Mouse (Mus musculus) c-Kit-negative CD71-positive TER-119-positive erythroid progenitor cells, embryonic 14.5 days (primary cell): ENCODE results near the gene Immp2l.
"Not testable (repeated sequence)": the region's sequence is repeated elsewhere in the genome, so short reads cannot be mapped to it uniquely, and the experiment has no call there.

Experiments
- DNase-seq: peaks from one replicate; pipeline ENCODE4 v3.0.0-alpha.2; 2013; ENCODE audit warnings: low read depth, low spot score

The Immp2l gene

DNA sequence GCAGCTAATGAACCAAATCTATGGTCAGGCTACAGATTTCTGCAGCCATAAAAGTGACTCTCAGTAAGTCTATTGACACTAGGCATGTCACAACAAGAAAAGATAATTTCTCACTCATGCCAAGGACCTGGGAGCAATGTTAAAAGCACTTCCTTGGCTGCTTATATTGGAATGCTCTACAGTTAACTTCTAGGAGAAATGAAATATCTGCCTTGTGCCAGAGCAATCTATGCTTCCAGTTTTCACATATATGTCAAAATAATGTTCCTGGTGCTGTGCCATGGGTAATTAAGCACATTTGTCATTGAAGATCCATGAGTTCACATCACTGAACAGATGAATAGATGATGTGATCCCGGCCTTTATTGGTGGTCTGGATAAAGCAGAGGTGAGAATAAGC is 645.6 kb downstream of the Immp2l start:
- no peak for DNase-seq

- DNase-seq = no peak
Measured at GRCm38 (mm10) chr12:41674861-41675260, 651.0 kb downstream of the Immp2l start.

DNA sequence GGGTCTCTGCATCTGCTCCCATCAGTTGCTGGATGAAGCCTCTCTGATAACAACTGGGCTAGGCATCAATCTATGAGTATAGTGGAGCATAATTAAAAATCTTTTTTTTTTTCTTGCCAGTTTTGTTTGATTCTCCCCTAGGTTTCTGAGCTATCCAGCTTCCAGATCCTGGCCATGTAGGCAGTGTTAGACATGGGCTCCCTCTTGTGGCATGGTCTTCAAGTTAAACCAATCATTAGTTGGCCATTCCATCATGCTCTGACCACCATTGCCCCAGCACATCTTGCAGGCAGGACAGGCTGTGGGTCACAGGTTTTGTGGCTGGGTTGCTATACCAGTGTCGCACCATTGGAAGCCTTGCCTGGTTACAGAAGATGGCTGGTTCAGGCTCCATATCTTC is 656.3 kb downstream of the Immp2l start:
- DNase-seq = no peak

- no peak for DNase-seq
Measured at GRCm38 (mm10) chr12:41682141-41682540, 658.3 kb downstream of the Immp2l start.

- no peak for DNase-seq
Measured at GRCm38 (mm10) chr12:41689809-41690208, 665.9 kb downstream of the Immp2l start.

DNA sequence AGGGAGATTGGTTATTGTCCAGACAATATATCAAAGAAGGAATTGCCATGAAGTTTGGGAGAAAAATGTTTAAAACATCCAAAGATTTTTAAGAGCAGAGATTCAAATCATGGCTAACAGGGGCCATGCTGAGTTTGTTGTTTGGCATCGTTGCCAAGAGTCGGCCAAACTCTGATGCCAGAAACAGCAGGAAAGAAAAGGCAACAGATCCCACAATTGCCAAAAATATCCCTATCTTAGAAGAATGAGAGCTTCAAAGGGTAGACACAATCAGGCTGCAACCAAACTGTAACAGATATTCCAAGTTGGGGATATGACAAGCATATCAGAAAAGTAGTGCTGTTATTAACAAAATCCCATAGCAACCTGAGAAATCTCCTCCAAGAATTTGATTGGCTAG is 686.7 kb downstream of the Immp2l start:
- no peak for DNase-seq

- no peak for DNase-seq
Measured at GRCm38 (mm10) chr12:41716946-41717345, 693.1 kb downstream of the Immp2l start.

GRCm38 (mm10) chr12:41724585-41724984 is 700.7 kb downstream of the Immp2l start:
- no peak for DNase-seq

GRCm38 (mm10) chr12:41726720-41727119 is 702.8 kb downstream of the Immp2l start:
- DNase-seq = no peak

- DNase-seq = no peak
Measured at GRCm38 (mm10) chr12:41727221-41727620, 703.3 kb downstream of the Immp2l start.

GRCm38 (mm10) chr12:41727764-41728338 is 704.0 kb downstream of the Immp2l start:
- no peak for DNase-seq

- DNase-seq = no peak
Measured at GRCm38 (mm10) chr12:41728467-41728866, 704.6 kb downstream of the Immp2l start.

DNA sequence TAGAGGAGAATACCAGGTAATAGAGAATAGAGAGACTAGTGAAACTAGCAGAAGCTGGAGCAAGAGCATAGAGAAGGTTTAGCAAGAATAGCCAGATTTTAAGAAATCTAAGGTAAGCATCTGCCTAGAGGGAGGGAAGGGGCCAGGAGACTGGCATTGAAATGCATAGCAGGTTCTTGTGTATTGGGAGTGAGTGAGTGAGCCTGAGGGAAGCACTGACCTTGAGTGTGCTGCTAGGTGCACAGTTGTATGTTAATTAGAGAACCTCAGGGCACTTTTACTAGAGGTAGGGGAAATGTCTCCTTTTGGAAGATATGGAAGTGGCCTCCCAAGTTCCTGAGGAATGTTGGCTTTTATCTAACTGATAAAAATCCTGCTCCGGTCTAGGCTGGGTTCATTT is 705.9 kb downstream of the Immp2l start:
- DNase-seq = no peak

DNA sequence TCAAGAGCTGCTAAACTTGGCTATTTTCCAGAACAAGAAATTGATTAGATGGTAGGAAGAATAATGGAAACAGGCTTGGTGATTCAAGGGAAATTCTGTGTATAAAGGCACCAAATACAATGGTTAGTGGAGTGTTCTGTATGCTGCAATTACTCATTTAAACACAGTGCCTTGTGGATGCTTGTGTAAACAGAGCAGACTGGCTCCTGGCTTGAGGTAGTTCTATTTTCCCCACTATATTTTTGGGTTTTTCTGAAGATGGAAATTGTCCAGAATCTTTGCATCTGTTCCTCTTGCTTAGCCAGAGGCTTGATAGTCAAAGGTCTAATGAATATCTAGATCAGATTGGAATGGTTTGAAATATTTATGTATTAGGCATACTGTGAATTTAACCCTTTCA is 709.3 kb downstream of the Immp2l start:
- no peak for DNase-seq

GRCm38 (mm10) chr12:41742887-41743286 is 719.0 kb downstream of the Immp2l start:
- no peak for DNase-seq

DNA sequence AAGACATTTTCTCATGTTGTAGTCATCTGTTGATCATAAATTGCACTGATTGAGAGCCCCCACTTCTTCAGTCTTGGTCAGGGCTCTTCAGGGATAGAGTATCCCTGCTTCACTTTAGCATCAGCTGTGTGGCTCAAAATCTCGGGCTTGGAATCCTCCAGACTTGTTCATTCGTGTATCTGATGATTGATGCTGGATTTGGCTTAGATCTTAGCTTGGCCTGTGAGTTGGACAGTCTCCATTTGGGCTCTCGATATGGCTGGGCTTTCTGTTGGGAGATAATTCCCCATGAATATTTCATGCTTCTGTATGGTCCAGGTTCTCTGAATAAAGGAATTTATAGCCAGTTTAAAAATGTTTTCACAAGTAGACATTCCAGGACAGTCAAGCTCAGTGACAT is 739.5 kb downstream of the Immp2l start:
- no peak for DNase-seq

- no peak for DNase-seq
Measured at GRCm38 (mm10) chr12:41773961-41774360, 750.1 kb downstream of the Immp2l start.

DNA sequence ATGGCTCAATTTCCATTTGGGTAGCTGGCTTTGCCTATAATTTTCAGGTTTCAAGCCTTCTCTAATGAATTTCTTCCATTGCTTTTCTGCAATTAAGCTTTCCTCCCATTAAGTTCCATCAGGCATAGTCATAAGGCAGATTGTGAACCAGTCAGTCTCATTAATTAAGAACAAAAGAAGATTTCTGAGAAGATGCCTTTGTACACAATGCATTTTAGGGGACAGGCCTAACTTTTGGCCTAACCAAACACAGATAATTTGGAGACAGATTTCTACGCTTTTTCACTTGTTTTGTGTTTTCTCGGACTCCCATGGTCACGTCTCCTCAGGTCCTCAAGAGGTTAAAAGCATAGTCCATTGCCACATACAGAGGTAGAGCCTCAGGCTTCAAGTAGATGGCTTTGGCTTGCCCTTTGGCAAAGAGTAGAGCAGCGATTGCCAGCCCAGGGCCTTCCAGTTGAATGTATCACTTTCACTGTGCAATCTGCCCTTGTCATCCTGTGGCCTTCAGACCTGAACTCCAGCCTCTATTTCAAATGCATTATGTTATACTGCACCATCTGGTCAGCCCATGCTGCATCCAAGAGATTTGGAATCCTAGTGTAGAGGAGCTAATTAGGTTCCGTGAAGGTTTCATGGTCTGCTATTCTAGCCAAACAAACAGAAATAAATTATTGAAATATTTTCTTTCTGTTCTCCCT is 750.9 kb downstream of the Immp2l start:
- DNase-seq = no peak

- DNase-seq = not testable (repeated sequence)
Measured at GRCm38 (mm10) chr12:41777762-41778161, 753.9 kb downstream of the Immp2l start.

DNA sequence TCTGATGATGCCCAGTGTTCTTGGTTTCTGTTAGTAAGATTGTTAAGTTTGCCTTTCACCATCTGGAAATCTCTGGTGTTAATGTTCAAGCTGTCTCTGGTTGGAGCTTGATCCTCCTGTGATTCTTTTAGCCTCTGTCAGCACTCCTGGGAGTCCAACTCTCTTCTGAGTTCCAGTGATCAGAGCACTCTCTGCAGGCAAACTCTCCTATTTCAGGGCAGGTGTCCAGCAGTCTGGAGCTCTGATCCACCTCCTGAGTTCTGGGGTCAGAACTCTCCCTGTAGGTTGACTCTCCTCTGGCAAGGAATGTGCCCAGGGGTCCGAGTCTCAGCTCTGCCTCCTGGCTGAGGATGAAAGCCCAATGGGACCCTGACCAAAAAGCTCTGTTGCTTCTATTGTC is 769.8 kb downstream of the Immp2l start:
- DNase-seq = not testable (repeated sequence)

DNA sequence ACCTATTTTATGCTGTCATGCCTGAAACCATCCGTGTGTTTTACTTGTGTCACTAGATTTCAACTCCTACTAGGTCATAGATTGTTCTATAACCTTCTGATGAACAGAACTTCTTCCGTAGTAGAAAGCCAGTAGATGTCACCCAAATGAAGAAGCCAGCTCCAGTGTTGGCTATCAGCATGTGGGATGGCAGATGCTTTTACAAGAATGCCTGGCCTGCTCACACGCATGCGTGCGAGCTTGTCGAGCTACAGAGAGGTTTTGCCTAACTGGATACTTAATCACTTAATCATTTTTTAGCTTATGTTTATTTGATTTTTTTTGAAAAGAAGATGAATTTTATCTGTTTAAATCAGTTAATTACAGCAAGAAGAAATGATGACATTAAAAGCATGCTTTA is 805.6 kb downstream of the Immp2l start:
- no peak for DNase-seq

DNA sequence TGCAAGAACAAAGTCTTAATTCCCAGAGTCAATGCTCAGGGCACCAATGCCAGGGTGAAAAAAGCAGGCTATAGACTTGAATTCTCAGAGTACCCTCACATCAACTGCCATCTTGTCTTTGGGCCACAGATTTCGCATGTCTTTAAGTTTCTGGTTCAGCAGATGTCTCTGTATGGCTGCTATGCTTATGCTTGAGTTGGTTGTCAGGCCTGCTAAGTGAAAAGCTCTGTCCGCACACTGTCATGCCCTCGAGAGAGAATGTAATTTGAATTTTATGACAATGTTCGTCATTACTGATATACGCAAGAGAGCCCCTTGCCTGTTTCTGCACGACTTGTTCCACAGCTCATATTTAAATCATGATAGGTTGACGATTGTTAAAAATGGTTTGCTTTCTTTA is 807.8 kb downstream of the Immp2l start:
- no peak for DNase-seq

GRCm38 (mm10) chr12:41834646-41835045 is 810.8 kb downstream of the Immp2l start:
- no peak for DNase-seq
